Mouse (Mus musculus) olfactory bulb, adult 2 months (tissue): ENCODE data around the gene Shtn1.

ENCODE experiments used
- CTCF ChIP-seq: fragments of 200-500 bp; IDR thresholded peaks from 2 replicates; pipeline ENCODE4 v1.5.1; 2012; ENCODE audit warnings: low read depth, mild to moderate bottlenecking, low read length, moderate library complexity; ENCODE audit not compliant: insufficient read depth
- POLR2A ChIP-seq: fragments of 200-500 bp; IDR thresholded peaks from 2 replicates; pipeline ENCODE4 v1.6.1; 2012; ENCODE audit warnings: mild to moderate bottlenecking, low read depth, low read length, moderate library complexity; ENCODE audit not compliant: insufficient read depth

DNA sequence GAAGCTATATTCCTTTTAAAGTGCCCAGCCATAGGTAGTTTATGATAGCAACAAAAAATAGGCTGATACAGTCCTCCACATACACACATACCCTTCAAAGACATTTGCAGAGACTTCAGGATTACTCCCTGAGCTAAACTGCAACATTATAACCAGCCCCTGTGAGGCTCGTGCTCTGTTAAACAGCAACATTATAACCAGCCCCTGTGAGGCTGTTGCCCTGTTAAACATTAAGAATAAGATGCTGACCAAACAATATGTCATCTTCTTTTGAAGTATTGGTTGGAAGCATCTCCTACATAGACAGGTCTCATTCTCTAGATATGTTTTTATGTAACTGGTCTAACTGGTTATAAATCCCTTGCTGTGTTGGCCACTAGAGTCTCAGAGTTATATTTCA lies 45.7 kb downstream of the Shtn1 start:
- no peak for TF ChIP-seq CTCF
- TF ChIP-seq POLR2A = no peak
